Mouse (Mus musculus) MEL (cell line): ENCODE results near the gene Lrrk1.

Experiments
- CHD2 ChIP-seq: IDR thresholded peaks from 2 replicates; pipeline ENCODE4 v1.6.1; 2011; ENCODE audit warnings: low read length, improper control_type of control experiment
- CTCF ChIP-seq, 3 experiments: IDR thresholded peaks in 2 of 3; conservative IDR thresholded peaks in 1 of 3; 2 replicates each; pipeline ENCODE4 v1.5.1; 2011 to 2012; ENCODE audit warnings: low read length in 3 of 3, low read depth in 2 of 3, mild to moderate bottlenecking in 2 of 3, improper control_type of control experiment in 1 of 3, inconsistent platforms in 1 of 3, mixed read lengths in 1 of 3, moderate library complexity in 1 of 3; ENCODE audit not compliant: control insufficient read depth in 1 of 3, insufficient read depth in 1 of 3, poor library complexity in 1 of 3, severe bottlenecking in 1 of 3
- EP300 ChIP-seq, 2 experiments: IDR thresholded peaks; 2 replicates each; pipeline ENCODE4 v1.6.1; 2011; ENCODE audit warnings: improper control_type of control experiment in 2 of 2, low read length in 2 of 2, low read depth in 1 of 2, mild to moderate bottlenecking in 1 of 2
- GABPA ChIP-seq: IDR thresholded peaks from 2 replicates; pipeline ENCODE4 v1.6.1; 2012; ENCODE audit warnings: low read depth, mild to moderate bottlenecking, inconsistent platforms, low read length, improper control_type of control experiment, moderate library complexity
- KAT2A ChIP-seq: conservative IDR thresholded peaks from 2 replicates; pipeline ENCODE4 v1.6.1; 2012; ENCODE audit warnings: low read depth, low read length, improper control_type of control experiment, inconsistent platforms
- MEF2A ChIP-seq: IDR thresholded peaks from 2 replicates; pipeline ENCODE4 v1.6.1; 2014; ENCODE audit warnings: low read depth, mild to moderate bottlenecking, inconsistent platforms, low read length, improper control_type of control experiment; ENCODE audit not compliant: poor library complexity, insufficient replicate concordance, severe bottlenecking; ENCODE audit errors: extremely low read depth
- POLR2A ChIP-seq, 2 experiments: IDR thresholded peaks; 2 replicates each; pipeline ENCODE4 v1.6.1; 2011 to 2012; ENCODE audit warnings: low read length in 2 of 2, mild to moderate bottlenecking in 2 of 2, control low read depth in 1 of 2, improper control_type of control experiment in 1 of 2, low read depth in 1 of 2, moderate library complexity in 1 of 2; ENCODE audit not compliant: control insufficient read depth in 1 of 2, insufficient read depth in 1 of 2, poor library complexity in 1 of 2
- RCOR1 ChIP-seq: IDR thresholded peaks from 2 replicates; pipeline ENCODE4 v1.6.1; 2012; ENCODE audit warnings: low read depth, mild to moderate bottlenecking, inconsistent platforms, low read length, improper control_type of control experiment
- SIN3A ChIP-seq: IDR thresholded peaks from 2 replicates; pipeline ENCODE4 v1.6.1; 2012; ENCODE audit warnings: low read length, improper control_type of control experiment, inconsistent platforms
- ZC3H11A ChIP-seq: IDR thresholded peaks from 2 replicates; pipeline ENCODE4 v1.6.1; 2012; ENCODE audit warnings: low read depth, mild to moderate bottlenecking, inconsistent platforms, low read length, improper control_type of control experiment

GRCm38 (mm10) chr7:66228610-66228920, 159.6 kb downstream of the Lrrk1 start:
- no peak for TF ChIP-seq GABPA
- no peak for TF ChIP-seq EP300 (IDR thresholded peaks at IDR 0.05; ENCODE audit: low read depth in 1 of 2, low read length in 2 of 2)
- no peak for TF ChIP-seq CTCF (IDR thresholded peaks at IDR 0.05 in 2 of 3, conservative IDR thresholded peaks at IDR 0.05 in 1 of 3; ENCODE audit: control insufficient read depth in 1 of 3, insufficient read depth in 1 of 3, low read depth in 2 of 3, low read length in 3 of 3, poor library complexity in 1 of 3, severe bottlenecking in 1 of 3)
- no peak for TF ChIP-seq POLR2A (IDR thresholded peaks at IDR 0.05; ENCODE audit: control insufficient read depth in 1 of 2, insufficient read depth in 1 of 2, low read depth in 1 of 2, low read length in 2 of 2, poor library complexity in 1 of 2)
- no peak for TF ChIP-seq ZC3H11A
- no peak for TF ChIP-seq MEF2A
- no peak for TF ChIP-seq SIN3A
- TF ChIP-seq KAT2A, result no peak
- TF ChIP-seq RCOR1, result no peak
- TF ChIP-seq CHD2, result no peak
